Mouse (Mus musculus) liver, adult 2 months (tissue): ENCODE results near the gene Rhbdd1.

Experiments used
- CTCF ChIP-seq: fragments of 200-500 bp; IDR thresholded peaks from 2 replicates; pipeline ENCODE4 v1.5.1; 2011; ENCODE audit warnings: low read depth, low read length, control low read depth
- POLR2A ChIP-seq: fragments of 200-500 bp; IDR thresholded peaks from 2 replicates; pipeline ENCODE4 v1.6.1; 2011; ENCODE audit warnings: low read length, control low read depth; ENCODE audit not compliant: insufficient read depth; ENCODE audit errors: extremely low read depth

DNA sequence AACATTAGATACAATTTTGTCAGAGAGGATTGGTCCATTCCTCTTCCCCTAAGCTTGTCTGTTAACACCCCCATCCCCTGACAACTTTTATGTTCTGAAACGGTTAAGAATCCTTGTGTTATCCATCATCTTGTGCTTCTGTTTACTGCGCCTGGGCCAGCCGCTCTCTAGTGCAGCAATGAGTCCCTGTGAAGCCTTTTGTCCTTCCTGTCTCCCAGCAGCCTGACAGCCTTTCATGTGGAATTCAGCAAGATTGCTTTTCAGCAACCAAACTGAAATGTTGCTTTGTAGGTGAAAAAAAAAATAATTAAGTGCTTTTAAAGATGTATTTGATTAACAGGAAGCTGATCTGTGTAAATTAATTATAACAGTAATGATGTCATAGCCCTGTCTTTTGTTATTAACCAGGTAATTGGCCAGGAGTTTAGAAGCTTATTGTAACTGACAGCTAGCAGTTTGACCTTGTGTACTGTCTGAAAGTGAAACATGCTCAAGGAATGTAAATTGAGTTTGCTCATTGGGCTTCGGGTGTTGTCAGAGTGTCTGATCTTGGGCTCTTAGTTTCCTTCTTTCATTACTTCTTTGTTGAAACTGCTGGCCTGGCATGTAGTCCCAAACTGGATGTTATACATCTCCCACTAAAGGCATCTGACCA lies 8.0 kb downstream of the Rhbdd1 start:
- TF ChIP-seq CTCF (no peak), POLR2A (no peak)
